Mouse (Mus musculus) thymus, adult 2 months (tissue): ENCODE results near the gene Gpr146.

Experiments used
- CTCF ChIP-seq: fragments of 200-500 bp; IDR thresholded peaks from 2 replicates; pipeline ENCODE4 v1.5.1; 2012; ENCODE audit warnings: mild to moderate bottlenecking, control low read depth, low read length, moderate library complexity, borderline replicate concordance; ENCODE audit not compliant: control insufficient read depth, poor library complexity, insufficient read depth; ENCODE audit errors: extremely low read depth
- POLR2A ChIP-seq: fragments of 200-500 bp; IDR thresholded peaks from 2 replicates; pipeline ENCODE4 v1.6.1; 2012; ENCODE audit warnings: mild to moderate bottlenecking, low read length, control low read depth, moderate library complexity; ENCODE audit not compliant: control insufficient read depth, poor library complexity, insufficient read depth; ENCODE audit errors: extremely low read depth

GRCm38 (mm10) chr5:139337826-139338370 lies 39.6 kb upstream of the Gpr146 start:
- TF ChIP-seq CTCF (no peak), POLR2A (no peak)
